Mouse (Mus musculus) layer of hippocampus, adult 11-12 months (tissue): ENCODE data around the gene Ptk6.
"Not testable (repeated sequence)": the region's sequence is repeated elsewhere in the genome, so short reads cannot be mapped to it uniquely, and the experiment has no call there.

Source experiments
- DNase-seq: peaks from one replicate; pipeline ENCODE4 v3.0.0; 2022; ENCODE audit warnings: low spot score

Gene Ptk6

DNA sequence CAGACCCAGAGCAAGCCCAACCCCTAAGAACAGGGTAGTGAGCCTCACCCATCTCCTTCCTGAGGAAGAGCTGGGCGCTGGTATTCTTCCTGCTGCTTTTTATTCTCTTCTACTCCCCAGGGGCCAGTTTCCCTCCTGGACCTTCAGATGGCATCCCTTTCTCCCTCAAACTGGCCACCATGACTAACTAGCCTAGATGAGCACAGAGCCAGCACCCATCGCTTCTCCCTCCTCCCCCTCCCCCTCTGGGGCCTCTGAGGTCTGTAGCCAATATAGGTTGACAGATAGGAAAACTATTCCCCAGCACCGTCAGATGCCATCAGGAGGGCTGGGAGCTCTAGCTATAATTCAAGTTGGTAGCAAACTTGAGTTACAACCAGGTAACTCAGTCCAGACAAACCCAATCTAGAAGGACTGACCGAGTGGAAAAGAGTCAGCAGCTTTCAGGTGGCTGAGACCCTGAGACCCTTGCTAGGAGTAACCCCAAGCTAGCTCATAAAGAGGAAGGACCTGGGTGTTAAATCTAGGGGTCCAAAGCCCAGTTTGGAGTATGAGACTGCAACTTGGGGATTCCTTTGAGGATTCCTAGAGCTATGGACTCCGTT is 16.4 kb upstream of the Ptk6 start:
- no peak for DNase-seq

GRCm38 (mm10) chr2:181216037-181216436 is 13.4 kb upstream of the Ptk6 start:
- no peak for DNase-seq

DNA sequence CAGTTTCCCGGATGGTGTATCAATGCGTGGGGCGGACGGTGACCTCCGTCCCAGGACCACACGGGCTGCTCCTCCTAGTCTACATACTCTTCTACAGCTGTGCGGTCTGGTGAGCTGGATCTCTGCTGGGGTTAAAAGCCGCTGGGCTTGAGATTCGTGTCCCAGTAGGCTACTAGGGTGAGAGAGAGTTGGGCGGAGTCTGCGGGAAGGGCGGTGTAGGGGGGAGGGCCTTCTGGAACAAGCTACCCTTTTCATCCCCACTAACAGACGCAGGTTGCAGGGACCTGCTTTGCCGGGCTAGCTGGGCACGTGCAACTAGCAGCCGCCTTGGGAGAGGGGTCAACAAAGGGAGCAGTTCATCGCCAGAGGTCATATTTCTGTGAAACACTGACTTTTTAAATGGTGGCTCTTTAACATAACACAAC is 10.4 kb upstream of the Ptk6 start, which contains the start of gene Srms:
Gene Srms (minus strand): TSS at position 165 of the 425 bp plus-strand sequence.
- no peak for DNase-seq

DNA sequence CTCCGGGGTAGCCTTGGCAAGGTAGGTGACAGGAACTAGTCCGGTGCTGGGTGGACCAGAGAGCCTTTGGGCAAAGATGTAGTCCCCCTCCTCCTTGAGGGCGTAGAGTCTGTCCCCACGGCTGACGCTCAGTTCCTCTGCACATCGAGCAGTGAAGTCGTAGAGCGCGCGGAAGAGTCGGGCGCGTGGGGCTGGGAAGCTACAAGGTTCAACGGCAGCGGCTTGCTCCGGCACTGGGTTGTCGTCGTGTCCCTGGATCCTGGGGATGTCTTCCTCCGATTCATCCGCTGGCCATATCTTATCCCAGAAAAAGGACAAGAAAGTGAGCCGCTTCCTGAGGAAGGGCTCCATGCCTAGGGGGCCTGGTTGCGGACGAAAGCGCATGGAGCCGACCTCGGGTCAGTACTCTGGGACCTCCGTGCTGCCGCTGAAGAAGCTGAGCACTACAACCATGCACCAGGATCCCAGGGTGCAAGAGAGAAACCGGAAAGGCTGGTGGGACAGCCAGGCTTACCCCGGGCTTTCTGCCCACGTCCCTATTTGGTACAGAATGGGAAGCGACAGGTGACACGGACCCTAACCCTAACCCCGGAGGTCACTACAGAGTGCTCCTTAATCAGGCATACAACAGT is 9.9 kb upstream of the Ptk6 start:
- DNase-seq, result no peak

DNA sequence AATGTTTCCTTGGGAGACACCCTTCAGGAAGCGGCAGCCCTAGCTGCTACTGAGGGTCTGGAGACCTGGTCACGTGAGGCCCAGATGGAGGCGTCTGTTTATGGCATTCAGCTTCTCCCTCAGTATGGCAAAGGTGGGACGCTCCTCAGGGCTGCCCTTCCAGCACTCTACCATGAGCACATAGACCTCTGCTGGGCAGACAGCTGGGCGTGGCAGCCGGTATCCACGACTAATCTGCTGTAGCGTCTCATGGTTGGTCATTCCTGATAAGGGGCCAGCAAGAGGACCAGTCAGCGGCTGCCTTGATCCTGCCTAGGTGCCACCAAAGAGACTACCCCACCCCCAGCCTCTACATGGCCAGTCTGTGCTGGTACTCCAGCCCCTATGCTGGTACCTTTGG is 3.5 kb upstream of the Ptk6 start:
- DNase-seq, result no peak

DNA sequence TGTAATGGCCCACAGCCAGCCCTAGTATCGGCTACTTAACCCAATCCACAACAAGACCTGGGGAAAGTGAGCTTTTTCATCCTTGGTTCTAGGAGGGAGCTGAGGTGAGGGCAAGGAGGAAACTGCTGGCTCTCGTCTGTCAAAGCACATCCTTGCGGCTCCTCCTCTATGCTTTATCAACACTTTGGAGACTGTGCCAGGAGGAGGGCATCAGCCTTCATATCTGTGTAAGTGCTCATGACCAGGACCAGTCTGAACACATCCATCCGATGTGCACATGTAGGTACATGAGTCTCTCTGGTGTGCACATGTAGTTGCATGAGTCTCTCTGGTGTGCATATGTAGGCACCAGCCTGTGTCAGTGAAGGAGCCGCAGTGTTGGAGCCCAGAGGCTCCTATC is 3.1 kb upstream of the Ptk6 start:
- no peak for DNase-seq

- no peak for DNase-seq
Observed at GRCm38 (mm10) chr2:181202886-181203285, 297 bp upstream of the Ptk6 start.

- no peak for DNase-seq
Observed at GRCm38 (mm10) chr2:181201606-181202005, 983 bp downstream of the Ptk6 start.

DNA sequence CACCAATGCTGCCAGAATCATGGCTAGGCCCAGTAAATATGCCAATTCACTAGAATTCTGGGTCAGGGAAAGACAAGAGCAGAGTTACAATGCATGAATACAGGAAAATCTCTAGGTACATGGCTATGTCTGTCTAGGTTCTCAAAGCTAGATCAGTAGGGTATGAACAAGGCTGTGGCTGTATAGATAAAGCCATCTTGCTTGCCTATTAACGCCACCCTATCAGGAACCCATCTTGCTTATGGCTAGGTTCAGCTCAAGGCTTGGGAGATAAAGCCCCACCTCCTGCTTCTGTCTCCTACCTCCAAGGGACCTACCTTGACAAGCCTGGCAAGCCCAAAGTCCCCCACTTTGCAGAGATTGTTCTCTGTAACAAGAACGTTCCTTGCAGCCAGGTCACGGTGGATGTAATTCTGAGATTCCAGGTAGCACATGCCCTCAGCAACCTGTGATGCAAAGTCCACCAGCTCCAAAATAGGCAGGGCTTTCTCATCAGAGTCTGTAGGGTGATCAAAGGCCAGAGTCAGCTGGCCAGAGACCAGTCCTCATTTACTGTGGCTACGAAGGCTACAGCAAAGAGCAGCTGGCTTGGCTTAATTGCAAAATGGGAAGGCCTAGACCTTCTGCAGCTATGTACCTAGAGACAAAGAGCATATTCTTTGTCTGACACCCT is 5.8 kb downstream of the Ptk6 start:
- no peak for DNase-seq

- DNase-seq, result no peak
Observed at GRCm38 (mm10) chr2:181193044-181193443, 9.5 kb downstream of the Ptk6 start.

- no peak for DNase-seq
Observed at GRCm38 (mm10) chr2:181191936-181192335, 10.7 kb downstream of the Ptk6 start.

GRCm38 (mm10) chr2:181191385-181191784 is 11.2 kb downstream of the Ptk6 start:
- not testable (repeated sequence) for DNase-seq

GRCm38 (mm10) chr2:181189321-181189720 is 13.3 kb downstream of the Ptk6 start:
- DNase-seq, result no peak

DNA sequence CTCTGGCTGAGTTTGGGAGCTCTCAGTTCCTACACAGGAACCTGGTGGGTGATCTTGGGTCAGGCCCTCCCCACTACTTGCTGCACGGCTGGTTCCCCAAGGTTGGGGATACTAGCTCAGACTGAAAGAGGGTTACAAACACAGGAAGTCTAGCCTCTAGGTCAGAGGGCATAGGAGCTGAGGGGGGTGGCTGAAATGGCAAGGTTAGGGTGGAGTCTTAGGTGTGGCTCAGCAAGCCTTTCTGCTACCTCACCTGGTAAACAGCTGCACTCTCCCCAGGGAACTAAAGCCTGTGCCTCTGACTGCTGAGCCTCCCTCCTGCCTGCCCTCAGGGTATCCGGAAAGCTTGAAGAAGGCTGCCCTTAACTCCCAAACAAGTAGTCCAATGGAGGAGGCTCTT is 13.9 kb downstream of the Ptk6 start:
- DNase-seq, result no peak

- DNase-seq, result peak; percentile 93
Observed at GRCm38 (mm10) chr2:181187121-181188000, 15.2 kb downstream of the Ptk6 start, which contains the start of gene Ppdpf. Gene Ppdpf (plus strand): TSS chr2:181187247.

- DNase-seq, result peak; percentile 93
Observed at GRCm38 (mm10) chr2:181186635-181187034, 16.0 kb downstream of the Ptk6 start.

GRCm38 (mm10) chr2:181180898-181181297 is 21.7 kb downstream of the Ptk6 start:
- DNase-seq, result no peak

DNA sequence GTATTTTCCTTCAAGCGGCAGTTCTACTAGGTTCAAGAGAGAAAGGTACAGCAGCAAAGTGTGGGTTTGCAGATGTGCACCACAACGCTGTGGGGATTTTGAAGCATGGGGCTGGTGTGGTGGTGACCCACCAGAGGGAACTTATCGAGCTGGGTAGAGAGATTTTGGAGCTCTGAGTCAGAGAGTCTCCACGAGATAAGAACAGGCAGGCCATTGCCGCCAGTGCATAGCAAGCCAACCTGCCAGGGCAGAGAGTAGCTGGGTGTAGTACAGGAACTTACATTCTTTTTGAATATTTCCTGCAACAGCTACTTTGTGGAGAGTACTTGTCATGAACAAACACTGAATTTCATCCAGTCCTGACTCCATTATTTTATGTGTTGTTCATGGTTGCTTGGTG is 24.1 kb downstream of the Ptk6 start:
- no peak for DNase-seq

GRCm38 (mm10) chr2:181178015-181178414 is 24.6 kb downstream of the Ptk6 start:
- DNase-seq, result no peak

GRCm38 (mm10) chr2:181174646-181175045 is 27.9 kb downstream of the Ptk6 start:
- no peak for DNase-seq

- DNase-seq, result no peak
Observed at GRCm38 (mm10) chr2:181166469-181166868, 36.1 kb downstream of the Ptk6 start.

- no peak for DNase-seq
Observed at GRCm38 (mm10) chr2:181160821-181161220, 41.8 kb downstream of the Ptk6 start.
